Mouse (Mus musculus) small intestine, adult 2 months (tissue): ENCODE results near the gene Plcxd2.

Experiments
- CTCF ChIP-seq: fragments of 200-500 bp; IDR thresholded peaks from 2 replicates; pipeline ENCODE4 v1.5.1; 2012; ENCODE audit warnings: low read depth, mild to moderate bottlenecking, control low read depth, inconsistent platforms, low read length, moderate library complexity, mixed read lengths; ENCODE audit not compliant: insufficient replicate concordance, insufficient read length; ENCODE audit errors: extremely low read depth
- POLR2A ChIP-seq: fragments of 200-500 bp; IDR thresholded peaks from 2 replicates; pipeline ENCODE4 v1.6.1; 2012; ENCODE audit warnings: low read depth, mild to moderate bottlenecking, control low read depth, inconsistent platforms, low read length, moderate library complexity

- TF ChIP-seq CTCF (no peak), POLR2A (no peak)
These were observed 73.5 kb downstream of the Plcxd2 start for GRCm38 (mm10) chr16:45936521-45936920.
